Mouse (Mus musculus): ENCODE results near the gene Pfkp.

GRCm38 (mm10) chr13:6638976-6639375, 9.6 kb downstream of the Pfkp start:
- TF ChIP-seq CTCF (IDR thresholded peaks at IDR 0.05; ENCODE audit: low read depth) (no peak), EP300 (IDR thresholded peaks at IDR 0.05; ENCODE audit: low read depth) (no peak)
